8 mouse cellular contexts compared by ENCODE assay signal in genomic region chr17:64916657-64917056, GRCm38 (mm10).
DNase-seq lines count a peak whose midpoint lies in the region; ATAC-seq and TF ChIP-seq lines count a peak whose summit lies in the region.

No protein-coding gene starts in this region.

- H3K9ac ChIP-seq in midbrain, embryonic 14.5 days (replicated peaks; ENCODE audit: low read length) = no peak overlapping the region

- TF ChIP-seq POLR2A in cerebellum, adult 2 months (IDR thresholded peaks at IDR 0.05; ENCODE audit: borderline replicate concordance, insufficient read depth, low read length) = no peak

- no peaks in the 10 kb centered on the region for H3K4me1 ChIP-seq in cerebellum, adult 2 months (ENCODE audit: control insufficient read depth, insufficient read depth, low read length)
- peaks cover 30% of the 10 kb centered on the region for H3K4me1 ChIP-seq in midbrain, embryonic 10.5 days
- peaks cover 15% of the 10 kb centered on the region; the same call in 1 of the 2 replicates for H3K4me1 ChIP-seq in midbrain, embryonic 14.5 days (ENCODE audit: control insufficient read depth, insufficient read depth, low read length)

- no peaks in the 10 kb centered on the region for H3K9me3 ChIP-seq in midbrain, embryonic 10.5 days (replicated peaks)
- no peaks in the 10 kb centered on the region for H3K9me3 ChIP-seq in midbrain, embryonic 14.5 days (ENCODE audit: control insufficient read depth, low read length)

- TF ChIP-seq CTCF in cerebellum, adult 2 months (IDR thresholded peaks at IDR 0.05; ENCODE audit: borderline replicate concordance, insufficient read depth, low read depth, low read length) = peak; percentile 13; the same call in 1 of the 2 replicates

- no peak overlapping the region for H3K4me3 ChIP-seq in cerebellum, adult 2 months (replicated peaks; ENCODE audit: insufficient read depth, low read depth, low read length)
- no peak overlapping the region for H3K4me3 ChIP-seq in midbrain, embryonic 10.5 days
- no peak overlapping the region for H3K4me3 ChIP-seq in midbrain, embryonic 14.5 days (replicated peaks; ENCODE audit: low read depth, low read length)

- H3K27me3 ChIP-seq in cerebellum, adult 2 months (ENCODE audit: control insufficient read depth, insufficient read depth, low read length) = no peaks in the 10 kb centered on the region
- 0 out of 2 replicates have a peak, but pooled peaks cover 8% of the 10 kb centered on the region for H3K27me3 ChIP-seq in midbrain, embryonic 10.5 days (ENCODE audit: low read depth, poor library complexity, severe bottlenecking)
- H3K27me3 ChIP-seq in midbrain, embryonic 14.5 days (ENCODE audit: control insufficient read depth, insufficient read depth, low read length) = no peaks in the 10 kb centered on the region
- H3K27me3 ChIP-seq in splenic B cell, adult 2 months (ENCODE audit: control insufficient read depth, insufficient read depth, low read length, poor library complexity, severe bottlenecking) = no peaks in the 10 kb centered on the region

- no peaks in the 10 kb centered on the region for H3K36me3 ChIP-seq in midbrain, embryonic 10.5 days
- no peaks in the 10 kb centered on the region for H3K36me3 ChIP-seq in midbrain, embryonic 14.5 days (ENCODE audit: control insufficient read depth, insufficient read depth, low read length)
- H3K36me3 ChIP-seq in splenic B cell, adult 2 months (ENCODE audit: control insufficient read depth, insufficient read depth, low read length, poor library complexity, severe bottlenecking) = no peaks in the 10 kb centered on the region

- no peak for ATAC-seq in midbrain, embryonic 14.5 days (ENCODE audit: low FRiP score, low TSS enrichment)

- H3K4me2 ChIP-seq in midbrain, embryonic 14.5 days (ENCODE audit: low read length) = no peak overlapping the region

- no peak overlapping the region for H3K27ac ChIP-seq in cerebellum, adult 2 months (ENCODE audit: insufficient read depth, low read length)
- 0 out of 2 replicates have a peak overlapping the region, but pooled peaks have one; percentile 23 for H3K27ac ChIP-seq in midbrain, embryonic 10.5 days (replicated peaks)
- no peak overlapping the region for H3K27ac ChIP-seq in midbrain, embryonic 14.5 days (replicated peaks; ENCODE audit: low read depth, low read length)

- WGBS in cerebellum, adult 2 months = 88% methylated on average over 6 of the region's 6 CpGs
- WGBS in midbrain, embryonic 10.5 days = 76% methylated on average over 6 of the region's 6 CpGs
- 82% methylated on average over 6 of the region's 6 CpGs for WGBS in midbrain, embryonic 14.5 days

- no peak for DNase-seq in cerebellum, adult 2 months
- no peak for DNase-seq in cerebellum, postnatal 4 days (ENCODE audit: low spot score in 2 of 2)
- no peak for DNase-seq in midbrain, embryonic 10.5 days (ENCODE audit: low spot score)
- DNase-seq in midbrain, embryonic 14.5 days = no peak
- peak; percentile 32 for DNase-seq in gastrocnemius, postnatal 25 days
- DNase-seq in splenic B cell, adult 2 months (ENCODE audit: low read depth, low spot score) = peak; percentile 3
- DNase-seq in retina, embryonic 14.5 days (ENCODE audit: low spot score) = no peak
- DNase-seq in right cerebral cortex, postnatal 10 days (ENCODE audit: low spot score in 2 of 2) = no peak

Comparison
In these comparisons a context has a peak if more than half of its experiments do, and no peak if none do; other contexts are left out.
1. DNase-seq: peak in gastrocnemius, postnatal 25 days (single experiment) and splenic B cell, adult 2 months (single experiment); none in cerebellum, adult 2 months (0 of 2), cerebellum, postnatal 4 days (0 of 2), midbrain, embryonic 10.5 days (single experiment), midbrain, embryonic 14.5 days (single experiment), retina, embryonic 14.5 days (single experiment) and right cerebral cortex, postnatal 10 days (0 of 2).